Mouse (Mus musculus) thymus, adult 2 months (tissue): ENCODE measurements around the gene Slc5a3. TPM values are rescaled to one million over a fixed set of nuclear protein-coding genes. Genes with fewer than 3 reads are reported as not detected.

ENCODE experiments used
- DNase-seq: peaks from one replicate; pipeline ENCODE4 v3.0.0; 2021
- H3K27ac ChIP-seq: fragments of 200-500 bp; 2 replicates; pipeline ENCODE4 v1.5.1; 2012; ENCODE audit warnings: low read length, control low read depth; ENCODE audit not compliant: control insufficient read depth, insufficient read depth
- H3K27me3 ChIP-seq: fragments of 200-500 bp; 2 replicates; pipeline ENCODE4 v1.6.1; 2012; ENCODE audit warnings: mild to moderate bottlenecking, low read length, moderate library complexity, mixed read lengths; ENCODE audit not compliant: control insufficient read depth, insufficient read depth
- H3K36me3 ChIP-seq: fragments of 200-500 bp; 2 replicates; pipeline ENCODE4 v1.6.1; 2012; ENCODE audit warnings: mild to moderate bottlenecking, low read length, moderate library complexity; ENCODE audit not compliant: control insufficient read depth, insufficient read depth
- H3K4me1 ChIP-seq: fragments of 200-500 bp; replicated peaks from 2 replicates; pipeline ENCODE4 v1.6.1; 2012; ENCODE audit warnings: low read length; ENCODE audit not compliant: control insufficient read depth, insufficient read depth
- H3K4me3 ChIP-seq: fragments of 200-500 bp; 2 replicates; pipeline ENCODE4 v1.5.1; 2012; ENCODE audit warnings: mild to moderate bottlenecking, low read length, control low read depth, moderate library complexity; ENCODE audit not compliant: control insufficient read depth, insufficient read depth
- CTCF ChIP-seq: fragments of 200-500 bp; IDR thresholded peaks from 2 replicates; pipeline ENCODE4 v1.5.1; 2012; ENCODE audit warnings: mild to moderate bottlenecking, control low read depth, low read length, moderate library complexity, borderline replicate concordance; ENCODE audit not compliant: control insufficient read depth, poor library complexity, insufficient read depth; ENCODE audit errors: extremely low read depth
- POLR2A ChIP-seq: fragments of 200-500 bp; IDR thresholded peaks from 2 replicates; pipeline ENCODE4 v1.6.1; 2012; ENCODE audit warnings: mild to moderate bottlenecking, low read length, control low read depth, moderate library complexity; ENCODE audit not compliant: control insufficient read depth, poor library complexity, insufficient read depth; ENCODE audit errors: extremely low read depth
- WGBS: fragments of 180-500 bp; shearing (Covaris S2); methylation state at CpG from one replicate; pipeline ENCODE4 v1.1.7; 2018; 5-methylcytosine and 5-hydroxymethylcytosine counted together
- polyA plus RNA-seq: library from polyadenylated mRNA; depleted of rRNA; stranded (reverse); fragments of >200 nt; gene quantifications from 2 replicates; pipeline ENCODE4 v1.2.3, GENCODE M21; 2012; rRNA removed

Slc5a3 gene
- polyA plus RNA-seq, 1 experiment = 3.2 TPM

DNA sequence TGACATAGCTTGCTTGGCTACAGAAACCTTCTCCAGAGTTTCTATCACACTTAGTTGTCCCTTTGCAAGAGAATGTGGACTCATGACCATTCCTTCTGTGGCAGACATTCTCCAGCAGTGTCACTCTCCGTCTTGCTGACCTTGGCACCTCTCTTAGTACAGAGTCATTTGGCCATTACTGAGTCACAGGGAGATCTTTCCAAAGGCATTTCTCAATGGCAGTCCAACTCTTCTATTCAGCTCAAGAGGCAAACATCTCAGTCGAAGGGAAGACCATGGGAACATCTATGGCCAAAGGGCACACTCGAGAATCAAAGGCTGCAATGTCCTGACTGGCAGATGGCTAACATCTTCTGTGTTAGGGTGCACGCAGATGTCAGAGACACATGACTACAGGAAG, 74.4 kb downstream of the Slc5a3 start:
- TF ChIP-seq POLR2A (no peak), CTCF (no peak)
- no peaks in the 10 kb centered on the region for H3K36me3 ChIP-seq
- 87% methylated on average over 4 of the region's 4 CpGs for WGBS
- H3K27me3 ChIP-seq = no peaks in the 10 kb centered on the region
- no peaks in the 10 kb centered on the region for H3K4me1 ChIP-seq
- H3K27ac ChIP-seq = no peak overlapping the region
- H3K4me3 ChIP-seq = no peak overlapping the region
- DNase-seq = no peak

DNA sequence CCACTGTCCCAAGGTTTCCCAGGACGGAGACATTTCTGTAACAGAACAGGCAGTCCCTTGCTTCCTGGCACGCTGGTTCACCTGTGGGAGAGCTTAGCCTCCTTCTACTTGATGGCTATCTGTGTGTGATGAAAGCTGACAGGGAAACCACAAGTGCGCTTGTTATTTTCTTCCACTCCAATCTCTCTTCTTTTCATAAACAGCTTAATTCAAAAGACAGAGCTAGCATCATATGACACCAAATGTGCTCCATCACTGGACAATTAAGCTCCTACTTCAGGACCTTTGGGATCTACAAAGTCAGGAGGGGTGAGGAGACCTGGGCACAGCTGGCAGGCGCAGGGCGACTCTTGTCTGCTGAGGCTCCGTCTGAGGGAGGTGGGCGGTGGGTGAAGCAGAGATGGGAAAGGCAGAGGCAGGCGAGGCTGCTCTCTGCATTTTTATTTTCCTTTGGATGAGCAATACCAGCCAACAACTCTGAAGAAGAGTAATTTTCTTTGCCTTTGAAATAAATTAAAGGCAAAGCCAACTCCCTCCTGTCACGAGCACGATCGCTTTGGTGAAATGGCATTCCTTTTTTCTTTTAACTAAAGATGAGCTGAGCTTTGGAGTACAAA, 76.1 kb downstream of the Slc5a3 start:
- Histone ChIP-seq H3K27ac (no peak overlapping the region), H3K4me1 (no peaks in the 10 kb centered on the region), H3K36me3 (no peaks in the 10 kb centered on the region), H3K4me3 (no peak overlapping the region), H3K27me3 (no peaks in the 10 kb centered on the region)
- TF ChIP-seq POLR2A (no peak), CTCF (no peak)
- DNase-seq = no peak
- WGBS = 84% methylated on average over 11 of the region's 11 CpGs

- H3K27me3 ChIP-seq = no peaks in the 10 kb centered on the region
- TF ChIP-seq POLR2A (no peak), CTCF (no peak)
- DNase-seq = no peak
- no peak overlapping the region for H3K27ac ChIP-seq
- no peak overlapping the region for H3K4me3 ChIP-seq
- no peaks in the 10 kb centered on the region for H3K4me1 ChIP-seq
- WGBS = 94% methylated on average over 15 of the region's 15 CpGs
- H3K36me3 ChIP-seq = no peaks in the 10 kb centered on the region
Measured at GRCm38 (mm10) chr16:92136275-92136674, 78.2 kb downstream of the Slc5a3 start.

Other genes starting within 250 kb of the Slc5a3 start
- gene Mrps6, start 52 bp upstream of the Slc5a3 start, polyA plus RNA-seq = 26.2 and 27.2 TPM in 2 replicates
- not detected in 2 replicates for gene Gm49711, start within 50 bp of the Slc5a3 start, polyA plus RNA-seq
- gene Kcne2, start 234.1 kb downstream of the Slc5a3 start, polyA plus RNA-seq = 0.15 TPM in 1 of 2 replicates, not detected in the other
- 28.9 and 34.6 TPM in 2 replicates for gene Smim11, start 243.0 kb downstream of the Slc5a3 start, polyA plus RNA-seq